Mouse (Mus musculus) left cerebral cortex, postnatal 14 days (tissue): ENCODE data around the gene Ppp2r2c. TPM values are rescaled to one million over a fixed set of nuclear protein-coding genes. Genes with fewer than 3 reads are reported as not detected.

Experiments
- DNase-seq, 2 experiments: peaks; one replicate each; pipeline ENCODE4 v3.0.0; 2021 to 2022; ENCODE audit warnings: low spot score in 2 of 2, mixed read lengths in 1 of 2
- intact Hi-C: fragments of 180-260 bp; cut with DNase I; formaldehyde crosslinking; loops from one replicate; pipeline ENCODE4 v1.15.1; 2025
- total RNA-seq, 2 experiments: library from RNA; stranded (reverse); gene quantifications; 2 replicates each; pipeline ENCODE4 v1.2.3; 2021

Ppp2r2c gene
- total RNA-seq, 2 experiments from 2014 or later, result 455 to 479 TPM

- DNase-seq, result peak; percentile 86 to 90
- intact Hi-C loops, result loop anchor here (5.0 kb wide), 2 partner anchors 45 to 165 kb away; no protein-coding TSS in a partner anchor
Observed at GRCm38 (mm10) chr5:37002001-37002400, 133.7 kb downstream of the Ppp2r2c start.

Other genes starting within 250 kb of the Ppp2r2c start
- 10 to 100 TPM; 88.8 to 95.6 TPM for gene D5Ertd579e, start 172.5 kb upstream of the Ppp2r2c start, total RNA-seq
- 10 to 100 TPM; 17.1 to 18.8 TPM for gene Bloc1s4, start 119.9 kb upstream of the Ppp2r2c start, total RNA-seq
- gene Mrfap1, start 71.7 kb upstream of the Ppp2r2c start, total RNA-seq, result 100 to 1,000 TPM; 440 to 455 TPM
- gene Man2b2, start 37.9 kb upstream of the Ppp2r2c start, total RNA-seq, result 10 to 100 TPM; 22.7 to 22.8 TPM
- 100 to 1,000 TPM in 1 of 2 experiments, 10 to 100 TPM in 1; 94.8 to 121 TPM for gene Wfs1, start 120.7 kb downstream of the Ppp2r2c start, total RNA-seq
- 10 to 100 TPM; 26.0 to 28.3 TPM for gene Gm1043, start 216.9 kb downstream of the Ppp2r2c start, total RNA-seq